Mouse (Mus musculus) activated CD4-positive, CD25-positive, alpha-beta regulatory T cell, adult 4 months (primary cell): ENCODE measurements at regions not wholly inside any gene's neighbourhood (a gene's known extent, or its start where the extent isn't known, plus 50 kb on each side); places are given as distances from the start of the nearest gene placed in this dataset.

ENCODE experiments used
- ATAC-seq: one replicate; pipeline ENCODE4 v1.8.0; 2017

GRCm38 (mm10) chr2:167778271-167778670, 88.6 kb upstream of the Tmem189 start:
- no peak for ATAC-seq

DNA sequence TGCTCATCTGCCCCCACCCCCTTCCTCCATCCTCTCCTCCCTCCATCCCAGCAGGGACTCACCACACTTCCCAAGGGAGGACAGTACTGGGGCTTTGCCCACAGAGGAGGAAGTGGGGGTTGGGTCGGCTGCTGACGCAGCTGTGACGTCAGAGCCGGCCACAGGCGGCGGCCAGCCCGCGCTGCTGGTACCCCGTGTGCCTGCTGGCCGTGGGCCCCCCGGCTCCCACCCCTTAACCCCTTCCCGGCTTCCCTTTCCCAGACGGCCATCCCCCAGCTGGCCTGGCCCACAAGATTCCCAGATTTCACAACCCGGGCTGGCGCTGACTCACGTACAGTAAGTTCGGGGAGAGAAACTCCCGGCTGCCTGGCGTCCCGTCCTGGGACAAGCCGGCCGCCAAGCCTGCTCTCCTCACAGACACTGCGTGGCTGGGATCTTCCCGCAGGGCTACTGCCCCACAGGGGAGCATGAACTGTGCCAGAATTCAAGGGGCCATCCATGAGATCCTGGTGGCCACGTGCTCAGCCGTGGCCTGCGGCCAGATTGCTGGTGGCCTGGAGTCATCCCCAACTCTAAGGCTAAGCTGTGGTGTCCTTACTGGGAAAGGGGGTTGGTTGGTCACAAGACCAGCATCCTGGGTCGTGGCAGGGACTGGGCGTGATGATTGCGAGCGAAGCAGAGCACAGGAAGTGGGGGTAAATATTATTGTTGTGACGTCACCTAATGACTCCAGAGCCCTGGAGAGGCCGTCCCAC, 87.9 kb upstream of the Tmem189 start:
- peak; percentile 88 for ATAC-seq

GRCm38 (mm10) chr2:167776251-167777168, 86.9 kb upstream of the Tmem189 start:
- no peak for ATAC-seq

GRCm38 (mm10) chr2:167775218-167775915, 85.7 kb upstream of the Tmem189 start:
- ATAC-seq = peak; percentile 73

GRCm38 (mm10) chr2:167774806-167775179, 85.2 kb upstream of the Tmem189 start:
- no peak for ATAC-seq

- ATAC-seq = no peak
Observed at GRCm38 (mm10) chr2:167774166-167774805, 84.7 kb upstream of the Tmem189 start.

GRCm38 (mm10) chr2:167772834-167773233, 83.2 kb upstream of the Tmem189 start:
- ATAC-seq = no peak

GRCm38 (mm10) chr2:167767962-167768361, 78.3 kb upstream of the Tmem189 start:
- ATAC-seq = no peak

- ATAC-seq = no peak
Observed at GRCm38 (mm10) chr2:167767371-167767770, 77.7 kb upstream of the Tmem189 start.

- no peak for ATAC-seq
Observed at GRCm38 (mm10) chr2:167765811-167766210, 76.2 kb upstream of the Tmem189 start.

DNA sequence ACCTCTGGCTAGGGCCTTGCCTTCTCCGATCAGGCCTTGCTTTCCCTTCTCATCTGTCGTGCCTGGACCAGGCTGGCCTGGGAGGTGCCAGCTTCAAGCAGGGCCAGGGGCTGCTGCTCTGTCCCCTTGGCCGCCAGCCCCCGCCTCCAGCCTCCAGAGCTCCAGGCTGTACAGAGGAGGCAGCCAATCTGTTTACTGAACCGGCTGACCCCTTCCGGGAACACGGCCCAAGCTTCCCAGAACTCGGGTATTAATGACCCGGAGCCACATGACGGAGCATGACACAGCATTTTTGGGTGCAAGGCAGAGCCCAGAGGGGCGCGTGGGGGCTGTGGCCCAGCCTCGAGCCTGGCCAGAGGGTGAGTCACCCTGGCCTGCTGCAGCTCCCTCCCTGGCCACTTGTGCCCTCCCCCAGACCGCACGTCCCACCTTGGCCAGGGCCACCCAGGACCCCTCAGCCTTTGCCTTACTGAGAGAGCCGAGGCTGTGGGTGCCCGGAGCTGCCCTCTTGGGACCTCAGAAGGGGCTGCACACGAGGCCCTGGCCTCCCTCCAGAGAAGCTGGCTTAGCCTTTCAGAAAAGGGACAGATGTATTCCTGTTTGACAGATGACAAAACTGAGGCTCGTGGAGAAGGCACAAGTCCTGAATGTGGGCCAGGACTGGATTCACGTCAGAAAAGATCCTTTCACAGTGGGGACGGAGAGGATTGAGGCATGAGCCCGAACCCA, 75.6 kb upstream of the Tmem189 start:
- ATAC-seq = no peak

- no peak for ATAC-seq
Observed at GRCm38 (mm10) chr2:167763891-167764410, 74.3 kb upstream of the Tmem189 start.

- ATAC-seq = no peak
Observed at GRCm38 (mm10) chr2:167761404-167761936, 71.8 kb upstream of the Tmem189 start.

DNA sequence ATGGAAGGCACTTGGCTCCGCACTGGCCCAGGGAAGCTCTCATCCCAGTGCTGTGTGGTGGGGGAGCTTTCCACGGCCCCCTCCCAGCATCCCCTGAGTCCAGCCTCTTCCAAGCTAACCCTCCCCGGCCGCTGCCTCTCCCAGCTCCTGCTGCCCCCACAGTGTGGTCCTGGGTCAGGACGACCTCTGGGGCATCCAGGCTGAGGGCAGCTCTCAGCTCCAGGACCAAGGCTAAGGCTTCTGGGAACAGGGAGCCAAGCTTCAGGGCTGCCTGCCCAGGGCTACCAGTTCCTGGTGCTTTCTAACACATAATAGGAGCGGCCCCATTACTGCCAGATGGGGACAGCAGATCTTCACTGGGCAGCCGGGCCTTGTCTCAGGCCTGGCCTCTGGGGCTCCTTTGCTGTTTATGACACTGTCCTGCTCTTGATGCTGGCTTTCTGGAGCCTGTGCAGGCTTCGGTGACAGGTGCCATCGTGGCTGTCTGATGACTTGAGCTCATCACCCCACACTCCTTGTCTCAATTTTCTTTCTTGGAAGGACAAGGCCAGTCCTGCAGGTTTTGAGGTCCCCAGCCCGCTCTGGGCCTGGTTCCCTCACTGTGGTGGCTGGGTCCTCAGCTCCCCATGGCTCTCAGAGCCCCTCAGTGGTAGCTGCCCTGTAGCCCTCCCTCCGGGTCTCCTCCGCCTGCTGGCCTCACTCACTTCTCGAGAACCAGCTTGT, 71.2 kb upstream of the Tmem189 start:
- ATAC-seq = no peak

GRCm38 (mm10) chr2:167759603-167760390, 70.2 kb upstream of the Tmem189 start:
- peak; percentile 86 for ATAC-seq

DNA sequence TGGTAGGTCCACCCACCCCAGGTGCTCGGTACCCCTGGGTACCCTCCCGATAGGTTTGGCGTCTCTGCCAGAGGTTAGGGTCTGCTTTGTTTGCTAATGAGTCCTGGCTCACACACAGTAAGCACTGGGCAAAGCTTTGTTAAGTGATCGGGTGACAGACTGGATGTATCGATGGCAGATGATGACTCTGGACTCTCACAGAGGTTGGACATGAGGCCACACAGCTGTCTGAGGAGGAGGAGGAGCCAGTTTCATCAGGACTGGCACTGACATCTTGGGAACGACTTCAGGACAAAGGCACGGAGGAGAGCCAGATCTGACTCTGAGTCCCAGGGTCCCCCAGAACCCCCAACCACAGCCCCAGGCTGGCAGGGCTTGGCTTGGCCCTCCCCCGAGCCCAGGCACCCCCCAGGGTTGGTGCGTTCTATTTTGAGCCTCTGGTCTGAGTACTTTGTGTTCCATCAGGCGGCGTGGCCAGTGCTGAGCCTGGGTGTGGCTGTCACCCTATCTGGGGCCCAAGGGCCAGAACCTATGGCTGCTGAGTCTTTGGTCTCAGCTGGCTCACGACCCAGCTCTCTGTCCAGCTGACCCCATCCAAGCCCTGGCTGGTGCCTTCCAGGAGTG, 67.6 kb upstream of the Tmem189 start:
- no peak for ATAC-seq

DNA sequence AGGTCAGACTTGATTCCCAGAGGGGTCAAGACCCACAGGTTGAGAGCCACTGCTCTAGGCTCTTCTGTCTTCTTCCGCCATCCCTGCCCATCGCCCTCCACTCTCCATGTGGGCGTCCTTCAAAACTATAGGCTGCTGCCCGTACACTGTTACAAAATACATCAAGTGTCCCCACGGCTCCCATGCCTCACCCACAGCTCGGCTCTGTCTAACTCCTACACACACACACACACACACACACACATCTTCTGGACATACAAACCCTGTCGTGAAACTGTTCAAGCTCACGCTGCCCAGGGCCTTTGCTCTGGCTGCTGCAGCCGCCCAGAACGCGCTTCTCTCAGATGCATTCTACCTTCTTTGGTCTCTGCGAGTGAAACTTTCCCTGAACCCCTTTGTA, 67.1 kb upstream of the Tmem189 start:
- no peak for ATAC-seq

DNA sequence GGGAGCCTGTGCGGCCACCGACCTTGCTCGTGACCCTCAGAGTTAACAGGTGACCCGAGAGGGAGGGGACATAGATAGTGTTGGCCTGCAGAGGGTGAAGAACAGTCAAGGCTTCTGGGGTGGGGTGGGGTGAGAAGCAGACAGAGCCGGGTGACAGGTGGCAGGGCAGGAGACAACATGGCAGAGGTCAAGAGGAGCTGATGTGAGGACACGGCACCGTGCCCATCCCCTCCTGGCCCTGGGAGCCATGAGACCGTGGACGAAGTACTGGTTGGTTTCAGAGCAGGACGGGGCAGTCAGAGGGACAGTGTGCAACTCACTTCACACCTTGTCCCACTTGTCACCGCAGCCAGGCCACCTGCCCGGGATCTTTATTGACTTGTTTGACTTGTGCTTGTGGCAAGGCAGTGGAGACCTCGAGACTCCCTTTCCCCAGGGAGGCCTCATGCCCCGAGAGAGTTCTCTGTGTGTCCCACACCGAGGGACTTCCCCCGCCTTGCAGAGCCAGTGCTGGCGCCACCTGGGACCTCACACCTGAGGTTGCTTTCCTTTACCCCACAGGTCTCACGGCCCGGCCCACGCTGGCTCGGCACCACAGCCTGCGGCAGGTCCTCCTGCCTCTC, 65.4 kb upstream of the Tmem189 start:
- ATAC-seq = no peak

DNA sequence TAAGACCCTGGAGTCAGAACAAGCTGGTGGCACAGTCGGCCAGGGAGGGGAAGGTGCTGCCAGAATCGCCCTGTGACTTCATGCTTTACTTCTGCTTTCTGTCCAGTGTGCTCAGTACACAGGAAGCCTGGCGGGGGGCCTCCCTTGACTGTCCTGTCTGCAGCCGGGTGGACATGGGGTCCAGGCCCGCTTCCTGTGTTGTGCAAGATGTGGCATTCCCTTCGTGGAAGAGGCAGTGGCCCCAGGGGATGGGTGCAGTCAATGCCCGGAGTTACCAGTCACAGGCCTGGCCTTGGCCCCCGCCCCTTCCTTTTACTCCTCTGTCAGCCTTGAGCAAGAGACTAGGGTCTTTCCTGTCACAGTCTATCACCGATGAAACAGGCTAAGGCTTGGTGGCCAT, 64.3 kb upstream of the Tmem189 start:
- ATAC-seq = no peak
